Mouse (Mus musculus): ENCODE results near the gene Bak1. TPM values are rescaled to one million over a fixed set of nuclear protein-coding genes. Genes with fewer than 3 reads are reported as not detected.

Bak1 gene
- polyA plus RNA-seq (2015; fragmentation: Nextera tagmentation; extraction: Ambion mirVana) = 3.5 and 3.6 TPM in 2 replicates

- Histone ChIP-seq H3K9ac (ENCODE audit: low read length) (peak within 1 kb of the TSS; percentile 81), H3K27ac (replicated peaks) (peak within 1 kb of the TSS; percentile 79), H3K9me3 (ENCODE audit: control insufficient read depth, low read length) (no peaks in the 10 kb centered on the region), H3K4me3 (ENCODE audit: low read depth, low read length) (peak within 1 kb of the TSS; percentile 62), H3K27me3 (ENCODE audit: control insufficient read depth, insufficient read depth, low read length) (no peaks in the 10 kb centered on the region), H3K36me3 (ENCODE audit: control insufficient read depth, insufficient read depth, low read length) (peaks cover 4% of the 10 kb centered on the region; the same call in 1 of the 2 replicates), H3K4me2 (replicated peaks; ENCODE audit: low read depth) (peak within 1 kb of the TSS; percentile 65), H3K4me1 (replicated peaks; ENCODE audit: control insufficient read depth, insufficient read depth) (peaks cover 7% of the 10 kb centered on the region)
- DNase-seq (ENCODE audit: low spot score) (no peak), ATAC-seq (ENCODE audit: low FRiP score, low TSS enrichment) (no peak)
- no peak for TF ChIP-seq EP300 (optimal IDR thresholded peaks at IDR 0.05)
- no peak for TF ChIP-seq CTCF (IDR thresholded peaks at IDR 0.05; ENCODE audit: low read depth)
- no CpG with 5 or more reads among the region's 4 CpGs for WGBS
These were observed at the start of gene Bak1 for GRCm38 (mm10) chr17:27028909-27029308. Bak1 (minus strand) TSS chr17:27029009.

- no peaks in the 10 kb centered on the region for H3K4me1 ChIP-seq (replicated peaks; ENCODE audit: control insufficient read depth, insufficient read depth)
- ATAC-seq (ENCODE audit: low FRiP score, low TSS enrichment) (no peak), DNase-seq (ENCODE audit: low spot score) (no peak)
- H3K27ac ChIP-seq (replicated peaks) = no peak overlapping the region
- H3K9ac ChIP-seq (ENCODE audit: low read length) = no peak overlapping the region
- no peaks in the 10 kb centered on the region for H3K27me3 ChIP-seq (ENCODE audit: control insufficient read depth, insufficient read depth, low read length)
- no peak overlapping the region for H3K4me3 ChIP-seq (ENCODE audit: low read depth, low read length)
- no peak overlapping the region for H3K4me2 ChIP-seq (replicated peaks; ENCODE audit: low read depth)
- TF ChIP-seq EP300 (optimal IDR thresholded peaks at IDR 0.05) = no peak
- TF ChIP-seq CTCF (IDR thresholded peaks at IDR 0.05; ENCODE audit: low read depth) = no peak
- H3K9me3 ChIP-seq (ENCODE audit: control insufficient read depth, low read length) = no peaks in the 10 kb centered on the region
- no peaks in the 10 kb centered on the region for H3K36me3 ChIP-seq (ENCODE audit: control insufficient read depth, insufficient read depth, low read length)
- 65% methylated on average over 6 of the region's 6 CpGs for WGBS
These were observed 49.7 kb upstream of the Bak1 start for GRCm38 (mm10) chr17:27078499-27078898.

GRCm38 (mm10) chr17:27077920-27078319 lies 49.1 kb upstream of the Bak1 start:
- no peaks in the 10 kb centered on the region for H3K27me3 ChIP-seq (ENCODE audit: control insufficient read depth, insufficient read depth, low read length)
- TF ChIP-seq EP300 (optimal IDR thresholded peaks at IDR 0.05) (no peak), CTCF (IDR thresholded peaks at IDR 0.05; ENCODE audit: low read depth) (peak; percentile 65)
- 85% methylated on average over 6 of the region's 6 CpGs for WGBS
- H3K4me1 ChIP-seq (replicated peaks; ENCODE audit: control insufficient read depth, insufficient read depth) = no peaks in the 10 kb centered on the region
- H3K9me3 ChIP-seq (ENCODE audit: control insufficient read depth, low read length) = no peaks in the 10 kb centered on the region
- no peak overlapping the region for H3K4me3 ChIP-seq (ENCODE audit: low read depth, low read length)
- no peak for DNase-seq (ENCODE audit: low spot score)
- H3K9ac ChIP-seq (ENCODE audit: low read length) = no peak overlapping the region
- H3K27ac ChIP-seq (replicated peaks) = no peak overlapping the region
- ATAC-seq (ENCODE audit: low FRiP score, low TSS enrichment) = no peak
- H3K4me2 ChIP-seq (replicated peaks; ENCODE audit: low read depth) = no peak overlapping the region
- H3K36me3 ChIP-seq (ENCODE audit: control insufficient read depth, insufficient read depth, low read length) = no peaks in the 10 kb centered on the region

- no peaks in the 10 kb centered on the region for H3K4me1 ChIP-seq (replicated peaks; ENCODE audit: control insufficient read depth, insufficient read depth)
- peak; percentile 61 for TF ChIP-seq CTCF (IDR thresholded peaks at IDR 0.05; ENCODE audit: low read depth)
- no peak for TF ChIP-seq EP300 (optimal IDR thresholded peaks at IDR 0.05)
- 97% methylated on average over 7 of the region's 7 CpGs for WGBS
- DNase-seq (ENCODE audit: low spot score) (no peak), ATAC-seq (ENCODE audit: low FRiP score, low TSS enrichment) (no peak)
- H3K27ac ChIP-seq (replicated peaks) = no peak overlapping the region
- no peaks in the 10 kb centered on the region for H3K36me3 ChIP-seq (ENCODE audit: control insufficient read depth, insufficient read depth, low read length)
- no peaks in the 10 kb centered on the region for H3K9me3 ChIP-seq (ENCODE audit: control insufficient read depth, low read length)
- no peaks in the 10 kb centered on the region for H3K27me3 ChIP-seq (ENCODE audit: control insufficient read depth, insufficient read depth, low read length)
- H3K9ac ChIP-seq (ENCODE audit: low read length) = no peak overlapping the region
- H3K4me2 ChIP-seq (replicated peaks; ENCODE audit: low read depth) = no peak overlapping the region
- no peak overlapping the region for H3K4me3 ChIP-seq (ENCODE audit: low read depth, low read length)
These were observed 48.3 kb upstream of the Bak1 start for GRCm38 (mm10) chr17:27077133-27077532.

- H3K4me2 ChIP-seq (replicated peaks; ENCODE audit: low read depth) = no peak overlapping the region
- no peaks in the 10 kb centered on the region for H3K9me3 ChIP-seq (ENCODE audit: control insufficient read depth, low read length)
- no peak for TF ChIP-seq CTCF (IDR thresholded peaks at IDR 0.05; ENCODE audit: low read depth)
- no peak for ATAC-seq (ENCODE audit: low FRiP score, low TSS enrichment)
- H3K4me1 ChIP-seq (replicated peaks; ENCODE audit: control insufficient read depth, insufficient read depth) = no peaks in the 10 kb centered on the region
- no peak overlapping the region for H3K4me3 ChIP-seq (ENCODE audit: low read depth, low read length)
- H3K9ac ChIP-seq (ENCODE audit: low read length) = no peak overlapping the region
- DNase-seq (ENCODE audit: low spot score) = no peak
- H3K27ac ChIP-seq (replicated peaks) = peak overlapping the region; percentile 63
- 67% methylated on average over 17 of the region's 17 CpGs for WGBS
- no peaks in the 10 kb centered on the region for H3K36me3 ChIP-seq (ENCODE audit: control insufficient read depth, insufficient read depth, low read length)
- H3K27me3 ChIP-seq (ENCODE audit: control insufficient read depth, insufficient read depth, low read length) = no peaks in the 10 kb centered on the region
These were observed 46.3 kb upstream of the Bak1 start for GRCm38 (mm10) chr17:27074849-27075745.

- 60% methylated on average over 6 of the region's 6 CpGs for WGBS
- H3K9me3 ChIP-seq (ENCODE audit: control insufficient read depth, low read length) = no peaks in the 10 kb centered on the region
- no peak overlapping the region for H3K4me3 ChIP-seq (ENCODE audit: low read depth, low read length)
- DNase-seq (ENCODE audit: low spot score) (no peak), ATAC-seq (ENCODE audit: low FRiP score, low TSS enrichment) (no peak)
- TF ChIP-seq CTCF (IDR thresholded peaks at IDR 0.05; ENCODE audit: low read depth) (no peak), EP300 (optimal IDR thresholded peaks at IDR 0.05) (no peak)
- no peak overlapping the region for H3K9ac ChIP-seq (ENCODE audit: low read length)
- H3K36me3 ChIP-seq (ENCODE audit: control insufficient read depth, insufficient read depth, low read length) = no peaks in the 10 kb centered on the region
- H3K27ac ChIP-seq (replicated peaks) = peak overlapping the region; percentile 63
- no peaks in the 10 kb centered on the region for H3K4me1 ChIP-seq (replicated peaks; ENCODE audit: control insufficient read depth, insufficient read depth)
- H3K27me3 ChIP-seq (ENCODE audit: control insufficient read depth, insufficient read depth, low read length) = no peaks in the 10 kb centered on the region
- no peak overlapping the region for H3K4me2 ChIP-seq (replicated peaks; ENCODE audit: low read depth)
These were observed 45.4 kb upstream of the Bak1 start for GRCm38 (mm10) chr17:27074236-27074635.
